Mouse (Mus musculus): ENCODE measurements at regions not wholly inside any gene's neighbourhood (a gene's known extent, or its start where the extent isn't known, plus 50 kb on each side); places are given as distances from the start of the nearest gene placed in this dataset.

GRCm38 (mm10) chr6:64896420-64896819, 146.0 kb upstream of the Smarcad1 start:
- no peak for TF ChIP-seq POLR2A (IDR thresholded peaks at IDR 0.05; ENCODE audit: borderline replicate concordance, extremely low read depth, insufficient read depth, insufficient read length, poor library complexity, severe bottlenecking)
- no peak for TF ChIP-seq CTCF (IDR thresholded peaks at IDR 0.05; ENCODE audit: borderline replicate concordance, extremely low read depth, insufficient read depth, insufficient read length)
